Mouse (Mus musculus) olfactory bulb, adult 2 months (tissue): Measurements from ENCODE around the gene Apba1.

Experiments
- CTCF ChIP-seq: fragments of 200-500 bp; IDR thresholded peaks from 2 replicates; pipeline ENCODE4 v1.5.1; 2012; ENCODE audit warnings: low read depth, mild to moderate bottlenecking, low read length, moderate library complexity; ENCODE audit not compliant: insufficient read depth
- POLR2A ChIP-seq: fragments of 200-500 bp; IDR thresholded peaks from 2 replicates; pipeline ENCODE4 v1.6.1; 2012; ENCODE audit warnings: mild to moderate bottlenecking, low read depth, low read length, moderate library complexity; ENCODE audit not compliant: insufficient read depth

DNA sequence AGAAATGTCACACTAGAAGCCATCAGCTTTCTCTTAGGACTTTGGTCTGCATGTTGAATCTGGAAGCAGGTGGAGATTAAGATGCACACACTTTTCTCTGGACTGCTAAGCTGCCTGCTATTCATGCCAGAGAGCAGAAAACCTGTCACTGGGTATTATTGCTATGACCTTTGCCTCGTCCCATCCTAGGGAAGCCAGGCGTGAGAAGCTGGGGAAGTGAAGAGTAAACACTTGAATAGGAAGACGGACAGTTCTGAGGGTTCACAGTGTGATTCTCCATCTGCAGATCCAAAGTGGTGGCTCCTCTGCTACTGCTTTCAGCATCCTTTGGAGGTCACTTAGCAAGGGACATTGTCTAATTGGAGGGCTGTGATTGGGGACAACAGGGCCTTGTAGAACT, 63.8 kb downstream of the Apba1 start:
- TF ChIP-seq CTCF = no peak
- TF ChIP-seq POLR2A = no peak
